Mouse (Mus musculus) heart, adult 2 months (tissue): ENCODE results near the gene Sprtn. TPM values are rescaled to one million over a fixed set of nuclear protein-coding genes. Genes with fewer than 3 reads are reported as not detected.

ENCODE experiments used
- DNase-seq, 2 experiments: peaks; one replicate each; pipeline ENCODE4 v3.0.0; 2021
- H3K27ac ChIP-seq: fragments of 200-600 bp; 2 replicates; pipeline ENCODE4 v1.8.1; 2022
- H3K27me3 ChIP-seq: fragments of 200-500 bp; 2 replicates; pipeline ENCODE4 v1.6.1; 2012; ENCODE audit warnings: mild to moderate bottlenecking, low read length, inconsistent platforms, mixed read lengths; ENCODE audit not compliant: control insufficient read depth, insufficient read depth
- H3K36me3 ChIP-seq: fragments of 200-500 bp; 2 replicates; pipeline ENCODE4 v1.6.1; 2012; ENCODE audit warnings: low read length, inconsistent platforms; ENCODE audit not compliant: control insufficient read depth, insufficient read depth
- H3K4me1 ChIP-seq: fragments of 200-500 bp; 2 replicates; pipeline ENCODE4 v1.6.1; 2011; ENCODE audit warnings: low read length; ENCODE audit not compliant: control insufficient read depth, insufficient read depth
- H3K4me3 ChIP-seq: fragments of 200-600 bp; 2 replicates; pipeline ENCODE4 v1.8.1; 2022
- H3K79me2 ChIP-seq: fragments of 200-500 bp; replicated peaks from 2 replicates; pipeline ENCODE4 v1.6.1; 2012; ENCODE audit warnings: mild to moderate bottlenecking, inconsistent platforms, low read length, moderate library complexity, mixed read lengths; ENCODE audit not compliant: control insufficient read depth, insufficient read depth
- H3K9ac ChIP-seq: fragments of 200-500 bp; 2 replicates; pipeline ENCODE4 v1.6.1; 2012; ENCODE audit warnings: low read depth, mild to moderate bottlenecking, control low read depth, inconsistent platforms, low read length, mixed read lengths
- CTCF ChIP-seq: fragments of 200-600 bp; IDR thresholded peaks from 2 replicates; pipeline ENCODE4 v1.8.1; 2022; ENCODE audit warnings: antibody characterized with exemption, mild to moderate bottlenecking, moderate library complexity
- EP300 ChIP-seq: fragments of 200-500 bp; IDR thresholded peaks from 2 replicates; pipeline ENCODE4 v1.6.1; 2011; ENCODE audit warnings: low read depth, low read length, control low read depth; ENCODE audit not compliant: insufficient read depth
- POLR2A ChIP-seq: fragments of 200-500 bp; IDR thresholded peaks from 2 replicates; pipeline ENCODE4 v1.6.1; 2011; ENCODE audit warnings: mild to moderate bottlenecking, low read depth, low read length, control low read depth; ENCODE audit not compliant: insufficient read depth
- WGBS: fragments of 180-500 bp; shearing (Covaris S2); methylation state at CpG from one replicate; pipeline ENCODE4 v1.1.7; 2018; 5-methylcytosine and 5-hydroxymethylcytosine counted together
- intact Hi-C: fragments of 180-260 bp; cut with DNase I; formaldehyde crosslinking; loops from one replicate; pipeline ENCODE4 v1.15.1; 2025
- polyA plus RNA-seq: library from polyadenylated mRNA; depleted of rRNA; stranded (reverse); fragments of >200 nt; gene quantifications from 2 replicates; pipeline ENCODE4 v1.2.3, GENCODE M21; 2012
- total RNA-seq, 2 experiments: library from RNA; stranded (reverse); gene quantifications; 2 replicates each; pipeline ENCODE4 v1.2.3; 2021

Sprtn gene
- total and polyA plus RNA-seq, 3 experiments, result 8.3 to 10.3 (median 10.3) TPM

DNA sequence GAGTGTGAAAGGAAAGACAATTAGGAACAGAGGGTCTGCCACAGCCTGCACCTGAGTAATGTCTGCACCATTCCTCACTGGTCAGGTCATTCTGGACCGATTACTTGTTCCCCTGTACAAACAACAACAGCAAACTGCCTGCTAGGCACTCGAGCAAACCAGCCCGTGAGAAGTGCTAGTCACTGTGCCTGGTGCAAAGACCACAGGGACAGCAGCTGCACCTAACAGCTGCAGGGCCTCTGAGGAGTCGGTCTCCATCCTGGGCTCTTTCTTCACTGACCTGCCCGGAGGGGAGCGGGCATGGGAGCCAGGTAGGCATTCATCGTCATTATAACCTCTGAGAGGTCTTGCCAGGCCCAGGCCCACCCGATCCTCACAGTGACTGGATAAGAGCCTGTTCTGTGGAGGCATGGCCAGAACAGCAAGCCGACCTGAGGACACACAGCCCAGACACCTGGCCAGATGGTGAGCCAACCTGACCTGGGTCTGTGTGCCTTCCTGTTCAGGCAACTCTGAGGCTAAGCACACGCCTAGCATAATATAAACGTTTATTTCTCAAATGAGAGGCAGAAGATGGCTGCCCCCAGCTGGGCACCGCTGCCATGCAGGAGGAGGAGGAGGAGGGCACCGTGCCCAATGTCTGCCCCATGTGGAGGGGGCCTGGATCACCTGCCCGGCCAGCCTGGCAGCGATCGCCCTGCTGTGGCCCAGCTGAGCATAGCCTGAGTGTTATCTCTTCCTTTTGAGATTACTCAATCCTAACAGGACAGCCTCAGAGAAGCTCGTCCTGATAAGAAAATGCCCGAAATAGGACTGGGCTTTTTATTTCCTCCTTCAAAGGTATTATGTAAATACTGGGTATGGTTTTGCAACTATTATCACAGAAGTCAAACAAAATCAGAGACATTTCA lies 23.9 kb downstream of the Sprtn start:
- H3K79me2 ChIP-seq, result peaks cover 15% of the 10 kb centered on the region
- peak overlapping the region; percentile 64 for H3K9ac ChIP-seq
- peak overlapping the region; percentile 3; the same call in 1 of the 2 replicates for H3K4me3 ChIP-seq
- peaks cover 52% of the 10 kb centered on the region for H3K4me1 ChIP-seq
- intact Hi-C loops, result no loop called here
- 30% methylated on average over 18 of the region's 18 CpGs for WGBS
- no peaks in the 10 kb centered on the region for H3K27me3 ChIP-seq
- TF ChIP-seq EP300 (peak; percentile 82), POLR2A (peak; percentile 25; the same call in 1 of the 2 replicates), CTCF (peak; percentile 54)
- DNase-seq, result peak; percentile 58 to 76
- no peaks in the 10 kb centered on the region; the same call in none of the 2 replicates for H3K36me3 ChIP-seq
- H3K27ac ChIP-seq, result peak overlapping the region; percentile 91

DNA sequence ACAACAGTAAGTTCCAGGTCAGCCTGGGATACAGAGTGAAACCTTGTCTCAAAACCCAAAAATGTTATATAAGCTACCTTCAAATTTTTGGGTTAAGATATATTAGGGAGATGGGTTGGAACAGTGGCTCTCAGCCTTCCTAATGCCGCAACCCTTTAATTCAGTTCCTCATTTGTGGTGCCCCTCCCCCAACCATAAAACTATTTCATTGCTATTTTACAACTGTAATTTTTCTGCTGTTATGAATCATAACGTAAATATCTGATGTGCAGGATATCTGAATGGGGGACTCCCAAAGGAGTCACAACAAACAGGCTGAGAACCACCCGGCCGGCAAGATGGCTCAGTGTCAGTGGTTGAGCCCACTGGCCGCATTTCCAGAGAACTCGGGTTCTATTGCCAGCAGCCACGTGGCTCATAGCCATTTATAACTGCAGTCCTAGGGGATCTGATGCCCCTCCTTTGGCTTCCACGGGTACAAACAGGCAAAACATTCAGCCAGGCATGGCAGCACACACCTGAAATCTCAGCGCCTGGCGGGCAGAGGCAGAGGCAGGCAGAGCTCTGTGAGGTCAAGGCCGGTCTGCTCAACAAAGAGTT lies 24.9 kb downstream of the Sprtn start:
- H3K79me2 ChIP-seq, result peaks cover 14% of the 10 kb centered on the region
- no peak for DNase-seq
- H3K36me3 ChIP-seq, result peaks cover 2% of the 10 kb centered on the region
- H3K27me3 ChIP-seq, result no peaks in the 10 kb centered on the region
- 20% methylated on average over 11 of the region's 11 CpGs for WGBS
- TF ChIP-seq POLR2A (peak; percentile 28; the same call in 1 of the 2 replicates), CTCF (no peak)
- peak overlapping the region; percentile 91 for H3K27ac ChIP-seq
- H3K4me3 ChIP-seq, result no peak overlapping the region
- H3K4me1 ChIP-seq, result peaks cover 61% of the 10 kb centered on the region
- intact Hi-C loops, result no loop called here
- H3K9ac ChIP-seq, result no peak overlapping the region

DNA sequence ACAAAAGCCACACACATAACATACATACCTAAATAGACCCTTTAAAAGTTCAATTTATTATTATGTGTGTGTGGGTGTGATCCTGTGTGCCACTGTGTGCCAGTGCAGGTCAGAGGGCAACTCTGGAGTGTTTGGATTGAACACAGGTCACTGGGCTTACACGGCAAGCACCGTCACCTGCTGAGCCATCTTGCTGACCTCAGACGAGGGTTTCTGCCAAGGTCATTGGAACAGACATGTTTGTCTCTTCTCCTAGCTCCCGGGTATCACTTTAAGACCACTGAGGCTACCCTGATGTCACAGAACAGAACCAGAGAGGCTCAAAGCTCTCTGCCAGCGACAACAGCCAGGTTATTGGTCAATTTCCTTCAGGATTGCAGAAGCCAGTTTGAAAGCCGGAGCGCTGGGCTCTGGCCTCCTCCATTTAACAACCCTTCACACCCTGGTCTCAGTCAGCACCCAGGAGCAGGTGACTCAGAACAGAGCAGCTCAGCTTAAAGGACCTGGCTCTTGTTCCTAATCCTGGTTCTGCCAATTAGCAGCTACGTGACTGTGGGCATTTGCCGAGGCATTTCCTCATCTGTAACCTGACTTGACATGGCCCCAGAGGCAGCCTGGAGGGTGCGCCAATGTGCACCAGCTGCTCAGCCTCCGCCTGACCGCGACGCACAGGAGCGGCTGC lies 26.4 kb downstream of the Sprtn start:
- TF ChIP-seq POLR2A (no peak), EP300 (peak; percentile 96), CTCF (no peak)
- H3K79me2 ChIP-seq, result peaks cover 11% of the 10 kb centered on the region
- peaks cover 60% of the 10 kb centered on the region for H3K4me1 ChIP-seq
- no peak overlapping the region for H3K9ac ChIP-seq
- WGBS, result 54% methylated on average over 15 of the region's 15 CpGs
- no peak overlapping the region for H3K4me3 ChIP-seq
- peak overlapping the region; percentile 91 for H3K27ac ChIP-seq
- peaks cover 3% of the 10 kb centered on the region for H3K36me3 ChIP-seq
- no peaks in the 10 kb centered on the region for H3K27me3 ChIP-seq
- DNase-seq, result peak; percentile 64 to 81
- intact Hi-C loops, result no loop called here

DNA sequence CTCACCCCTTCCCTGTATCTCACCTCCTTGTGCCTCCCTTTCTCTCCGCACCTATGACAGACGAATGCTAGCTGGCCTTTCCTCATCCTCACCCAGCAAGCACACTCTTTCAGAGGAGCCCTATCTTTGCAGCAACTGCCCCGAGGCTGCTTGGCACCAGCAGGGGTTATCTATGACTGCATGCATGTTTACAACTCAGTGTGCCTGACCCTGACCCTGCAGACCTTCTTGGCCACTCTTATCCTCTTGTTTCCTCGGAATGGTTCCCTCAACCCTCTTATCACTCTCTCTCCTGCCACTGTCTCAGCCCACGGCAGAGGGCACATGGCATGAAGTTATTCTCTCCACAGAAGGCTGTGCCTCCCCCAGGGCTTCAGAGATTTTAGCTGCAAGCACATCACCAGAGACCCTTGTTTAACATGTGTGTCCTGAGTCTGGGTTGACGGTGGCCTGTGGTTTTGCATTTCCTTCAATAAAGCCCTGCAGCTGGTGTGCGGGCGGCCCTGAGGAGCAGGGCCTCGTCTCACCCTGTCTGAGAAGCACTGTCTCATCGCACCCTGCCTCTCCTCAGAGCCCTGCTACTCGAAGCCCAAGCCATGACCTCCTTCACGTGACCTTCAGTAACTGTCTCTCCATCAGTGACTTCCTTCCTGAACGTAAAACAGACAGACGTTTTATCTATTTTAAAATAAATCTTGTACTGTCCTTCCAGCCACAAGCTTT lies 28.0 kb downstream of the Sprtn start:
- Histone ChIP-seq H3K4me1 (peaks cover 62% of the 10 kb centered on the region), H3K27ac (peak overlapping the region; percentile 91), H3K79me2 (peaks cover 11% of the 10 kb centered on the region), H3K27me3 (no peaks in the 10 kb centered on the region), H3K9ac (peak overlapping the region; percentile 29; the same call in 1 of the 2 replicates), H3K4me3 (no peak overlapping the region), H3K36me3 (peaks cover 3% of the 10 kb centered on the region)
- TF ChIP-seq CTCF, result no peak
- no peak for TF ChIP-seq EP300
- TF ChIP-seq POLR2A, result no peak
- DNase-seq, result peak in 1 of 2 experiments; percentile 40
- intact Hi-C loops, result no loop called here
- 28% methylated on average over 14 of the region's 14 CpGs for WGBS

DNA sequence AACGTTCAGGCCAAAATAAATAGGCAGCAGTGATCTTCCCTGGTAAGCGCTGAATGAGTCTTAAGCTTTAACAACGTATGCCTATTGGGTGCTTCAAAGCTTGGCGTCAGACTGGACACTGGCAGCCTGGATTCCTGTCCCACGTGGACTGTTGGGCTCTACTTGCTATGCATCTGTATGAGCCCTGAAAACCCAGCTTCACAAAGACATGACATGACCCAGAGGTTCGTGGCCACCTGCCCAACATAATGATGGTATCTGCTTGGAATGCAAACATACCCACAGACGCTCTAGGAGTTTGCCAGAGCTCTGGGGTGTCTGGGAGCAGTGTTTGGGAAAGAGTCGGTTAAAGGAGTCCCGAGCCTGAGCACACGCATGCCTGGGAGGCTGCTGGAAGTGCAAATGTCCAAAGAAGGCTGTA lies 28.7 kb downstream of the Sprtn start:
- intact Hi-C loops, result no loop called here
- Histone ChIP-seq H3K36me3 (peaks cover 3% of the 10 kb centered on the region), H3K27me3 (no peaks in the 10 kb centered on the region), H3K4me1 (peaks cover 59% of the 10 kb centered on the region), H3K27ac (peak overlapping the region; percentile 91), H3K4me3 (no peak overlapping the region), H3K79me2 (peaks cover 10% of the 10 kb centered on the region), H3K9ac (no peak overlapping the region; the same call in 1 of the 2 replicates)
- TF ChIP-seq EP300 (0 out of 2 replicates have a peak, but pooled peaks have one; percentile 21), CTCF (no peak), POLR2A (0 out of 2 replicates have a peak, but pooled peaks have one; percentile 15)
- 7% methylated on average over 10 of the region's 10 CpGs for WGBS
- DNase-seq, result peak; percentile 62 to 76
